Mouse (Mus musculus): ENCODE results near the gene Psmd3.

- TF ChIP-seq CTCF (IDR thresholded peaks at IDR 0.05) (no peak), EP300 (IDR thresholded peaks at IDR 0.05) (no peak)
These were observed 9.9 kb upstream of the Psmd3 start for GRCm38 (mm10) chr11:98672482-98672881.

All from lung, postnatal 0 days (tissue).